Mouse (Mus musculus): ENCODE measurements around the gene Mfn2.

- TF ChIP-seq ZC3H11A (IDR thresholded peaks at IDR 0.05; ENCODE audit: borderline replicate concordance, low read depth, low read length) (no peak), ZNF384 (IDR thresholded peaks at IDR 0.05; ENCODE audit: low read depth, low read length) (no peak)
Observed at GRCm38 (mm10) chr4:147904313-147905089, at the start of gene Mfn2.
